Mouse (Mus musculus): ENCODE results near the gene Madd. TPM values are rescaled to one million over a fixed set of nuclear protein-coding genes. Genes with fewer than 3 reads are reported as not detected.

The Madd gene
- total RNA-seq, 2 experiments from 2014 or later = 197 to 207 TPM

DNA sequence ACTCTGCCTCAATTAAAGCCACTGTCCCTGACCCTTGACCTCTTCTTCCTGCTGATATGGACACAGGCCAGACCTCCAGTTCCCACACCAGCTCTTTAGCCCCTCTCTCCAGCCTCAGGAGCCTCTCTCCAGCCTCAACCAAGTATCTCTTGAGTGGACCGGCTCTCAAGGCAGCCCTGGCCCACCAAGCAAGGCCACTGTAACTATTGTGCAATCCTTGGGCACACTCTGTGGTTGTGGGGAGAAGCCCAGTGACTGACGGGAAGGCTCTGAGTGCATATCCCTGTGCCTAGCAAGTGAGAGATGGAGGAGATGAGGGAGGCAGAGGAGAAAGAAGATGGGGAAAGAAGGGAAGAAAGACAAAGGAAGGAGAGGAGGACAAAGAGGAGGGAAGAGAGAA lies 85.5 kb downstream of the Madd start:
- DNase-seq (ENCODE audit: low spot score in 2 of 2) = no peak

DNA sequence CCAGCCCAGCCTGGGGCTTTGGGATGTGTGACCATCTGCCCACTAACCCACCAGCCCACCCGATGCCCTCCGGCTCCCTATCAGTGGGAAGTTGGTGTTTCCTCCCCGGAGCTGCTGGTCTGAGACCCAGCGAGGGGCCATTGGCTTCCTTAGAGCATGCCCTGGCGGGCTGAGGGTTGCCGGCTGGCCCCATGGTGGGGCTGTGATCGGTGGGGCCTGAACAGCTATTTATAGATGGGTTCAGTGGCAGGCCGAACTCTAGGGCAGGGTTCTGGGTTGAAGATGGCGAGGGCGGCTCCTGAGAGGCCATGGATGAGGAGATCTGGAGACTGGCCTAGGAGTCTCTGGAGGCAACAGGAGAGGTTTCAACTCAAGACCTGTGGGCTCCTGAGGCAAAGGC lies 86.6 kb downstream of the Madd start:
- DNase-seq (ENCODE audit: low spot score in 2 of 2) = no peak

DNA sequence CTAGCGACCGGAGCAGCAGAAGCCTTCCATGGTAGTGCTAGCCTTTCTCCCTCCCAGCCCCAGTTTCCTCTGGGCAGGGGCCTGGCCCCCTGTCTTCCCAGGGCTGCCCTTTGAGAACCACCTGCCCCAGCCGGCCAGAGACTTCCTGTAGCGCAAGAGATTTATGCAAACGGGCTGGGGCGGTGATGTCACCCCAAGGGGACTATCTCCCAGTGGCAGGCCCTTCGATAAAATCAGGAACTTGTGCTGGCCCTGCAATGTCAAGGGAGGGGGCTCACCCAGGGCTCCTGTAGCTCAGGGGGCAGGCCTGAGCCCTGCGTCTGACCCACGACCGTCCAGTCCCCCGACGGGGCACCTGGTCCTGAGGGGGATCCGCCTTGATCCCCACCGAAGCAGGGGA lies 87.1 kb downstream of the Madd start:
- peak in 1 of 2 experiments; percentile 35 for DNase-seq (ENCODE audit: low spot score in 2 of 2)

DNA sequence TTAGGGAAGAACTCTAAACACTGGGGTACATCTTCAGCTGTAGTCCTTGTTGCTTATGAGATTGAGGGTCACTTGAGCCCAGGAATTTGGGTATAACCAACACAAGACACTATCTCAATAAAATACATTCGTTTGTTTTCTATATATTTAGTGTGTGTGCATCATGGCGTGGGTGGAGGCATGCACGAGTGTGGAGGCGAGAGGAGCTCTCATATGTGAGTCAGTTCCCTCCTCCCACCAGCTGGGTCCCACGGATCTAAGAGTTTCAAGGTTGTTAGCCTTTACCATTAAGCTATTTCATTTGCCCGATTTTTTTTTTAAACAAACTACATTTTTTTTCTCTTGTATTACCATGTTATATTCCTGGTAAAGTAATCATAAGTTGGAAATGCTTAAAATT lies 92.8 kb downstream of the Madd start:
- DNase-seq (ENCODE audit: low spot score in 2 of 2) = no peak

DNA sequence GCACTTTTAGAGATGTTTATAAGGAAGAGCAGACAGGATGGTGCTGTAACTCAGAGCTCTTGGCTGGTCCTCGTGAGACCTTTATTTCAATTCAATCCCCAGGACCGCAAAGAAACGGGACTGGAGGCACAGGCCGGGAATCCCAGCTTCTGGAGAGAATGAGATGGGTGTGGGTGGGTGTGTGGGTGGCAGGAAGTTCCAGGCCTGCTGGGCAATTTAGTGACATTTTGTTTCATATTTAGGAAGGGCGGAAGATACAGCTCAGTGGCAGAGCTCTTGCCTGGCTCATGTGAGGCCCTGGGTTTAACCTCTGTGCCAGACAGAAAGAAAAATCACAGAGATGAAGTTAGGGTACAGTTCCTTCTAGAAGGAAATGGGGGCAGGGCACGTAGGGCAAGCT lies 93.4 kb downstream of the Madd start:
- no peak for DNase-seq (ENCODE audit: low spot score in 2 of 2)

DNA sequence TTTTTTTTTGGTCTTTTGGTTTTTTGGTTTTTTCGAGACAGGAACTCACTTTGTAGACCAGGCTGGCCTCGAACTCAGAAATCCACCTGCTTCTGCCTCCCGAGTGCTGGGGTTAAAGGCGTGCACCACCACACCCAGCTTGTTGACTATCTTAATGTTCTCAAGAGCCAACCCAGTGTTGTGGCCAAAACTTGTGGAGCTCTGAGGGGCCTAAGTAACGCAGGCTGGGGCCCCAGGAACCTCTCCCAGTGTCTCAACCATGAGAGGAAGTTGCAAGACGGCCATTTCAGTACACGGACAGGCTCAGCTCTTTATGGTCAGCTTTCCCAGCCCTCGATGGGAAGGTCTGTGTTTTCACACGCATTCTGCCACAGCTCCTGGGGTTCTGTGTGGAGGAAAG lies 94.7 kb downstream of the Madd start:
- no peak for DNase-seq (ENCODE audit: low spot score in 2 of 2)

DNA sequence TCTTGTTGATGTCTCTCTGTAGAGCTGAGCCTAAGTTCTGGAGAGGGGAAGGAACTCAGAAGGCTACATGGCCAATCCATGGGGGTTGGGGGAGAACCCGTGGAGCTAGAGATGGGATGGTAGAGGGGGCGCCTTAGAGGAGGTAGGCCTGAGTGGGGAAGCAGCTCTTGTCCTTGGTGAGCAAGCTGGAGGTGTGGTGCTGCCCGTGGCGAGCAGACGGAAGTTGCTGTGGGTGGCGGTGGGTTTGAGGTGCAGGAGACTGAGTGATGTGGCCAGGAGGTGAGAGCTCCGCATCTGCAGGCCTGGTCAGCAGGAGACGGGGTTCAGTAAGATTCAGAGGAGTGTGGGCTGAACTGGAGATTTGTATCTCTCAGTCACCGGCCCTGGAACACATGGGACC lies 96.2 kb downstream of the Madd start:
- no peak for DNase-seq (ENCODE audit: low spot score in 2 of 2)

Other genes starting within 250 kb of the Madd start
- gene Celf1, start 243.5 kb downstream of the Madd start, total RNA-seq (2021) = 100 to 1,000 TPM; 117 to 120 TPM
- under 1 TPM; 0.35 to 0.43 TPM for gene Rapsn, start 148.2 kb downstream of the Madd start, total RNA-seq (2021)
- 100 to 1,000 TPM; 214 to 234 TPM for gene Psmc3, start 129.8 kb downstream of the Madd start, total RNA-seq (2021)
- gene Slc39a13, start 113.4 kb downstream of the Madd start, total RNA-seq (2021) = 10 to 100 TPM; 24.7 to 29.6 TPM
- 1 to 10 TPM; 4.0 to 4.5 TPM for gene Spi1, start 101.4 kb downstream of the Madd start, total RNA-seq (2021)
- under 1 TPM; 0.48 to 0.62 TPM for gene Mybpc3, start 65.7 kb downstream of the Madd start, total RNA-seq (2021)
- gene Nr1h3, start 19.0 kb upstream of the Madd start, total RNA-seq (2021) = 1 to 10 TPM; 3.3 to 5.1 TPM
- gene Acp2, start 19.0 kb upstream of the Madd start, total RNA-seq (2021) = 10 to 100 TPM; 57.3 to 57.9 TPM
- 1 to 10 TPM; 7.3 to 9.1 TPM for gene Ddb2, start 53.1 kb upstream of the Madd start, total RNA-seq (2021)
- 10 to 100 TPM; 23.2 to 25.5 TPM for gene Pacsin3, start 72.1 kb upstream of the Madd start, total RNA-seq (2021)
- 10 to 100 TPM; 63.9 to 65.1 TPM for gene Arfgap2, start 81.1 kb upstream of the Madd start, total RNA-seq (2021)